Mouse (Mus musculus): ENCODE data around the gene Cd8b1.
"Not testable (repeated sequence)": the region's sequence is repeated elsewhere in the genome, so short reads cannot be mapped to it uniquely, and the experiment has no call there.

Gene Cd8b1

GRCm38 (mm10) chr6:71322491-71322921 is at the start of gene Cd8b1:
Cd8b1 (plus strand) TSS chr6:71322788.
- no peak for DNase-seq (ENCODE audit: low spot score)

GRCm38 (mm10) chr6:71273715-71274114 is 48.9 kb upstream of the Cd8b1 start:
- peak; percentile 6 for DNase-seq (ENCODE audit: low spot score)

GRCm38 (mm10) chr6:71274621-71275020 is 48.0 kb upstream of the Cd8b1 start:
- DNase-seq (ENCODE audit: low spot score) = peak; percentile 22

DNA sequence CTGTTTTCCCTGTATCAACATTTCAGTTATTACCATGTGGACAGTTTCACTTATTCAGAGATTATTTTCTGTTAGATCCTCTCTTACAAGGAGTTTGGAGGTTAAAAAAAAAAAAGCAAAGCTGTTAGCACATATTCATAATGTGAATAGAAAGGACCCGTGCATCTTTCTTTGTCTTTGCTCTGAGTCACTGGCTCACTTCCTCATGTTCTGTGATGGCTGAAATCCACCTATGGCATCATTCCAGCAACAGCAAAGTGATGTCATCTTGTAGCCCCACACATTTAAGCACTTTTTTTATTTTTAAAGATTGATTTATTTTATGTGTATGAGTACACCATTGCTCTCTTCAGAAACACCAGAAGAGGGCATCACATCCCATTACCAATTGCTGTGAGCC is 43.2 kb upstream of the Cd8b1 start:
- no peak for DNase-seq (ENCODE audit: low spot score)

GRCm38 (mm10) chr6:71293509-71293908 is 29.1 kb upstream of the Cd8b1 start:
- DNase-seq (ENCODE audit: low spot score) = no peak

DNA sequence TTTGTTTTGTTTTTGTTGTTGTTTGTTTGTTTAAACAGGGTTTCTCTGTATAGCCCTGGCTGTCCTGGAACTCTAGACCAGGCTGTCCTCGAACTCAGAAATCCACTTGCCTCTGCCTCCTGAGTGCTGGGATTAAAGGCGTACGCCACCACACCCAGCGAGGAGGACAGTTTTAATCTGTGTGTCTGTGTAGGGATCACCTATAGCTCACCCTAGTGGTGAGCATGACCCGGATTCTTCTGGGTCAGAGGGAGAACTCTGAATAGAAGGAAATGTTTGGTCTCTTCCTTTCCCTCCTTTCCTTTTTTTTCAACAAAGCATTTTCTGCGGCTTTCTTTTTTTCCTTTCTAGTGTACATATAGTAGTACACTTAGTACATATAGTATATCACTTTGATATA is 27.3 kb upstream of the Cd8b1 start:
- no peak for DNase-seq (ENCODE audit: low spot score)

- DNase-seq (ENCODE audit: low spot score) = no peak
Measured at GRCm38 (mm10) chr6:71298051-71298450, 24.5 kb upstream of the Cd8b1 start.

GRCm38 (mm10) chr6:71298751-71299150 is 23.8 kb upstream of the Cd8b1 start:
- DNase-seq (ENCODE audit: low spot score) = peak; percentile 59

- peak; percentile 38 for DNase-seq (ENCODE audit: low spot score)
Measured at GRCm38 (mm10) chr6:71302097-71302731, 20.4 kb upstream of the Cd8b1 start.

DNA sequence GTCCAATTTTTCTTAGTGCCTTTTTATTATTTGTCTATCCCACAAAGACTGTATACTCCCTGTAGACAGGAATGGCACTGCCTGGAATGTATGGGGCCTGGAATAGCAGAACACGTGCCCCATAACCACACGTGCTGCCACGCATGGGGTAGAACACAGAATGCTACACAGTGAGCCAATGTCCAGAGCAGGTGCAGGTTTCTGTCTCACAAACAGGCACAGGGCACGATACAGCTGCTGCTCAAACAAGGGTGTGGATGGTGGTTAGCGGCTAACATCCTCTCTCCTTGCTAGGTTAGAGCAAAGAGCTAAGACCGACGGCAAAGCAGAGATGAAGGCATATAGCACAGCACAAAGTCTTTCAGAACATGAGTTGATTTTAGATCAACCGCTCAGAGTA is 15.1 kb upstream of the Cd8b1 start:
- DNase-seq (ENCODE audit: low spot score) = peak; percentile 23

- DNase-seq (ENCODE audit: low spot score) = no peak
Measured at GRCm38 (mm10) chr6:71321826-71322283, 733 bp upstream of the Cd8b1 start, which contains the start of gene Smyd1. Smyd1 (minus strand) TSS chr6:71322233.

DNA sequence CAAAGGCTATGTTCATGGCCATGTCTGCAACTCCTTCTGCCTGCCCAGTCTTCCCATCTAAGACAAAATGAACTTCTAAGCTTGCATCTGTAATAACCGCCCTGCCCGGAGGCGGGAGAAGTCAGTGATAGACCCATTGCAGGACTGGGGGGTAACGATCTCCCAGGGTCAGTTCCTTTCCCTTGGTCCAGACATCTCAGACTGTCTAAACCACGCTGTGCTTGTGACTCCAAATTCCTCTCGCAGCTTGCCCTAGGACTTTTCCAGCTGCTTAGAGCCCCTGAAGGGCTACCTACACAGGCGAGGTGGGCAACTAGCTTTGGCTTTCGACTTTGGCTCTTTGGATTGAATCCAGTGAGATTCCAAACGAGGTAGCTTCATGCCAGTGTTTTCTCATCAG is 2.2 kb downstream of the Cd8b1 start:
- DNase-seq (ENCODE audit: low spot score) = no peak

- DNase-seq (ENCODE audit: low spot score) = no peak
Measured at GRCm38 (mm10) chr6:71329881-71330280, 7.3 kb downstream of the Cd8b1 start.

DNA sequence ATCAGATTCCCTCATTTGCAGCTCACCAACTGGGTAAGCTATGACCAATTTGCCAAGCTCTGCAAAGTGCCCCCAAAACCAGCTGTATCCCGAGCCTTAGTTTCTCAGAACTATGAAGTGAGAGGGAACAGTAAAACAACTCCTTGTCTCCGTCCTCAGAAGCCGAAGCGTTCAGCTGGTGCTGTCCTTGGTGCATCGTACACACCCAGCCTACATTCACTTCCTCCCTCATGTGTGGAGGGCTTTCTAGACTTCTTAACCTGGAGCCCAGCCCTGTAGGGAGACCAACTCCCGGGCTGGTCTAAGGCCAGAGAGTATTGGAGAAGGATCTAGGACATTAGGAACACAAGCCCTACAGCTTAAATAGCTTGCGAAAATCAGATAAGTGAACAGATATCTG is 7.9 kb downstream of the Cd8b1 start:
- DNase-seq (ENCODE audit: low spot score) = no peak

DNA sequence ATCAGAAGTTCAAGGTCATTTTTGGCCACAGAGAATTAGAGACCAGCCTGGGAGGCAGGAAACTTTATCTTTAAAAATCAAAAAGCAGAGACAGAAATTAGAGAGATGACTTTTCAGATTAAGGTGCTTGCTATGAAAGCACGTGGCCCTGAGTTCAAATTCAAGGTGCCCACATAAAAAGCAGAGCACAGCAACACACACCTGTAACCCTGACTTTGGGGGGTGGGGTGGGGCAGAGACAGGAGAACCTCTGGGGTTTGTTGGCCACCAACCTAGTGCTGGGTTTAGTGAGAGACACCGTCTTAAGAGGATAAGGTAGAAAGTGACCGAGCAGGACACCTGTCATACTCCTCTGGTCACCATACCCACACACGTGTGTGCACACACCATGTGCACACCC is 8.9 kb downstream of the Cd8b1 start:
- not testable (repeated sequence) for DNase-seq (ENCODE audit: low spot score)

- no peak for DNase-seq (ENCODE audit: low spot score)
Measured at GRCm38 (mm10) chr6:71332236-71332965, 9.8 kb downstream of the Cd8b1 start.

- DNase-seq (ENCODE audit: low spot score) = no peak
Measured at GRCm38 (mm10) chr6:71333031-71333430, 10.4 kb downstream of the Cd8b1 start.

GRCm38 (mm10) chr6:71333578-71334273 is 11.1 kb downstream of the Cd8b1 start:
- no peak for DNase-seq (ENCODE audit: low spot score)

- DNase-seq (ENCODE audit: low spot score) = no peak
Measured at GRCm38 (mm10) chr6:71337666-71338065, 15.1 kb downstream of the Cd8b1 start.

GRCm38 (mm10) chr6:71338941-71339340 is 16.4 kb downstream of the Cd8b1 start:
- DNase-seq (ENCODE audit: low spot score) = no peak

GRCm38 (mm10) chr6:71339351-71339750 is 16.8 kb downstream of the Cd8b1 start:
- no peak for DNase-seq (ENCODE audit: low spot score)

DNA sequence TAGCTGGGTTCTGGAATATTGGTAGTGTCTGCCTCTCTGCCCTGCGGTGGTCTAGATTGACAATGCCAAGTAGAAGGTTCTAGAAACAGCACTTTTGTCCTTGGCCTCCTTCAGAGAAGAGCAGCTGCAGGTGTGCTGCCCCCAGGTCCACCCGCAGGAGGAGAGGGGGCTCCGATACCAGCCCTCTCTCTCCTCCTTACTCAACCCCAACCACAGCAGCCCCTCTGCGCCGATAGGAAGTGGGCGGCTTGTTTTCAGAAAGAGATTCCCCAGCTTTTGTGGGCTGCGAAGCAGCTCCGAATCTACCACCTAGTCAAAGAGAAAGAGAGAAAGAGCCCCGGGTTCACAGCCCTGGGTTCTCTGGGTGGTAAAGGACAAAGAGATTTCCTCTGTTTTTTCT is 18.6 kb downstream of the Cd8b1 start:
- no peak for DNase-seq (ENCODE audit: low spot score)

- no peak for DNase-seq (ENCODE audit: low spot score)
Measured at GRCm38 (mm10) chr6:71348006-71348405, 25.4 kb downstream of the Cd8b1 start.

Measured in testis, postnatal 10 days (tissue).